Mouse (Mus musculus) intestine, embryonic 14.5 days (tissue): ENCODE data around the gene Gm45021. TPM values are rescaled to one million over a fixed set of nuclear protein-coding genes. Genes with fewer than 3 reads are reported as not detected.

ENCODE experiments used
- ATAC-seq: fragments of 200-750 bp; cut with Nextera tagmentation; replicated peaks from 2 replicates; pipeline ENCODE4 v1.8.0; 2017; ENCODE audit warnings: low read depth, moderate number of reproducible peaks, moderate TSS enrichment, moderate library complexity; ENCODE audit not compliant: low FRiP score, low TSS enrichment
- DNase-seq: peaks from one replicate; pipeline ENCODE4 v3.0.0-alpha.2; 2018; ENCODE audit warnings: low spot score
- H3K27ac ChIP-seq: fragments of 300-500 bp; sonication (generic); 2 replicates; pipeline ENCODE4 v1.5.1; 2014; ENCODE audit warnings: low read depth, mild to moderate bottlenecking, control low read depth
- H3K27me3 ChIP-seq: fragments of 300-500 bp; sonication (generic); replicated peaks from 2 replicates; pipeline ENCODE4 v1.6.1; 2014; ENCODE audit warnings: low read length, control low read depth; ENCODE audit not compliant: control insufficient read depth, insufficient read depth
- H3K36me3 ChIP-seq: fragments of 300-500 bp; sonication (generic); 2 replicates; pipeline ENCODE4 v1.6.1; 2014; ENCODE audit warnings: low read length, control low read depth; ENCODE audit not compliant: control insufficient read depth, insufficient read depth
- H3K4me1 ChIP-seq: fragments of 300-500 bp; sonication (generic); replicated peaks from 2 replicates; pipeline ENCODE4 v1.6.1; 2014; ENCODE audit warnings: low read length, control low read depth, mixed read lengths; ENCODE audit not compliant: control insufficient read depth, insufficient read depth
- H3K4me2 ChIP-seq: fragments of 300-500 bp; sonication (generic); 2 replicates; pipeline ENCODE4 v1.6.1; 2014; ENCODE audit warnings: low read length
- H3K4me3 ChIP-seq: fragments of 300-500 bp; sonication (generic); 2 replicates; pipeline ENCODE4 v1.5.1; 2014; ENCODE audit warnings: low read depth, low read length, control low read depth, mixed read lengths
- H3K9ac ChIP-seq: fragments of 300-500 bp; sonication (generic); 2 replicates; pipeline ENCODE4 v1.6.1; 2014; ENCODE audit warnings: mild to moderate bottlenecking, low read length
- H3K9me3 ChIP-seq: fragments of 300-500 bp; sonication (generic); 2 replicates; pipeline ENCODE4 v1.6.1; 2016; ENCODE audit warnings: low read length, control low read depth; ENCODE audit not compliant: control insufficient read depth
- WGBS: fragments of 180-500 bp; shearing (Covaris S2); extraction: QIAGEN DNeasy Blood & Tissue Kit; methylation state at CpG from one replicate; pipeline ENCODE4 v1.1.7; 2014; 5-methylcytosine and 5-hydroxymethylcytosine counted together
- polyA plus RNA-seq: library from polyadenylated mRNA; unstranded; fragments of >200 nt; fragmentation: Nextera tagmentation; extraction: Ambion mirVana; gene quantifications from 2 replicates; pipeline ENCODE4 v1.2.1, GENCODE M21; 2014

Gene Gm45021
- polyA plus RNA-seq, 1 experiment from 2014 or later: not detected

- Histone ChIP-seq H3K27me3 (no peaks in the 10 kb centered on the region), H3K9me3 (no peaks in the 10 kb centered on the region), H3K9ac (no peak overlapping the region), H3K27ac (no peak overlapping the region), H3K4me2 (no peak overlapping the region), H3K4me1 (0 out of 2 replicates have a peak, but pooled peaks cover 3% of the 10 kb centered on the region), H3K36me3 (no peaks in the 10 kb centered on the region), H3K4me3 (no peak overlapping the region)
- DNase-seq (no peak), ATAC-seq (0 out of 2 replicates have a peak, but pooled peaks have one; percentile 20)
- WGBS: 22% methylated on average over 4 of the region's 4 CpGs
Measured at GRCm38 (mm10) chr6:48642764-48643292, 53.4 kb downstream of the Gm45021 start.

- DNase-seq (peak; percentile 79), ATAC-seq (no peak)
- Histone ChIP-seq H3K27me3 (no peaks in the 10 kb centered on the region), H3K9me3 (no peaks in the 10 kb centered on the region), H3K9ac (no peak overlapping the region), H3K27ac (no peak overlapping the region), H3K36me3 (no peaks in the 10 kb centered on the region), H3K4me2 (no peak overlapping the region), H3K4me1 (0 out of 2 replicates have a peak, but pooled peaks cover 3% of the 10 kb centered on the region), H3K4me3 (no peak overlapping the region)
- WGBS: 11% methylated on average over 12 of the region's 12 CpGs
Measured at GRCm38 (mm10) chr6:48645660-48646308, 56.4 kb downstream of the Gm45021 start.

GRCm38 (mm10) chr6:48646309-48646690, 56.9 kb downstream of the Gm45021 start:
- H3K4me3 ChIP-seq: no peak overlapping the region
- H3K27me3 ChIP-seq: no peaks in the 10 kb centered on the region
- DNase-seq (peak; percentile 28), ATAC-seq (no peak)
- H3K36me3 ChIP-seq: no peaks in the 10 kb centered on the region
- no peak overlapping the region for H3K27ac ChIP-seq
- no peak overlapping the region for H3K9ac ChIP-seq
- 82% methylated on average over 4 of the region's 4 CpGs for WGBS
- H3K4me1 ChIP-seq: 0 out of 2 replicates have a peak, but pooled peaks cover 3% of the 10 kb centered on the region
- no peak overlapping the region for H3K4me2 ChIP-seq
- no peaks in the 10 kb centered on the region for H3K9me3 ChIP-seq

- no peak within 1 kb of the TSS for H3K9ac ChIP-seq
- H3K4me1 ChIP-seq: 0 out of 2 replicates have a peak, but pooled peaks cover 3% of the 10 kb centered on the region
- no peaks in the 10 kb centered on the region for H3K9me3 ChIP-seq
- no peak within 1 kb of the TSS for H3K4me3 ChIP-seq
- no peaks in the 10 kb centered on the region for H3K36me3 ChIP-seq
- no peak within 1 kb of the TSS for H3K4me2 ChIP-seq
- no peak within 1 kb of the TSS for H3K27ac ChIP-seq
- WGBS: 32% methylated on average over 3 of the region's 3 CpGs
- no peaks in the 10 kb centered on the region for H3K27me3 ChIP-seq
- 0 out of 2 replicates have a peak, but pooled peaks have one; percentile 41 for ATAC-seq
- DNase-seq: no peak
Measured at GRCm38 (mm10) chr6:48646995-48647394, 57.6 kb downstream of the Gm45021 start, which contains the start of gene Gimap8. Gene Gimap8, plus strand, starts transcription at chr6:48647234.

GRCm38 (mm10) chr6:48647611-48648010, 58.2 kb downstream of the Gm45021 start:
- H3K9me3 ChIP-seq: no peaks in the 10 kb centered on the region
- no peak overlapping the region for H3K4me3 ChIP-seq
- no peak overlapping the region for H3K27ac ChIP-seq
- WGBS: 87% methylated on average over 2 of the region's 2 CpGs
- H3K36me3 ChIP-seq: no peaks in the 10 kb centered on the region
- 0 out of 2 replicates have a peak, but pooled peaks cover 3% of the 10 kb centered on the region for H3K4me1 ChIP-seq
- H3K9ac ChIP-seq: no peak overlapping the region
- no peaks in the 10 kb centered on the region for H3K27me3 ChIP-seq
- no peak for ATAC-seq
- H3K4me2 ChIP-seq: no peak overlapping the region
- DNase-seq: no peak

GRCm38 (mm10) chr6:48648779-48649178, 59.4 kb downstream of the Gm45021 start:
- no peaks in the 10 kb centered on the region for H3K27me3 ChIP-seq
- DNase-seq: no peak
- WGBS: 88% methylated on average over 4 of the region's 4 CpGs

GRCm38 (mm10) chr6:48650041-48650440, 60.6 kb downstream of the Gm45021 start:
- no peaks in the 10 kb centered on the region for H3K36me3 ChIP-seq
- no peaks in the 10 kb centered on the region for H3K27me3 ChIP-seq
- no peak overlapping the region for H3K4me2 ChIP-seq
- DNase-seq: no peak
- 86% methylated on average over 9 of the region's 9 CpGs for WGBS
- 0 out of 2 replicates have a peak, but pooled peaks cover 3% of the 10 kb centered on the region for H3K4me1 ChIP-seq
- H3K9me3 ChIP-seq: no peaks in the 10 kb centered on the region
- ATAC-seq: no peak
- no peak overlapping the region for H3K9ac ChIP-seq
- H3K27ac ChIP-seq: no peak overlapping the region
- H3K4me3 ChIP-seq: no peak overlapping the region

More at GRCm38 (mm10) chr6:48648779-48649178, 59.4 kb downstream of the Gm45021 start:
- Histone ChIP-seq H3K4me3 (no peak overlapping the region), H3K4me2 (no peak overlapping the region), H3K36me3 (no peaks in the 10 kb centered on the region), H3K27ac (no peak overlapping the region), H3K4me1 (0 out of 2 replicates have a peak, but pooled peaks cover 3% of the 10 kb centered on the region), H3K9ac (no peak overlapping the region), H3K9me3 (no peaks in the 10 kb centered on the region)
- no peak for ATAC-seq

GRCm38 (mm10) chr6:48658721-48659120, 69.3 kb downstream of the Gm45021 start:
- Histone ChIP-seq H3K4me1 (no peaks in the 10 kb centered on the region), H3K36me3 (no peaks in the 10 kb centered on the region), H3K4me3 (no peak overlapping the region), H3K9me3 (no peaks in the 10 kb centered on the region), H3K27me3 (no peaks in the 10 kb centered on the region), H3K9ac (no peak overlapping the region), H3K27ac (no peak overlapping the region), H3K4me2 (no peak overlapping the region)
- ATAC-seq: no peak
- 65% methylated on average over 5 of the region's 5 CpGs for whole genome bisulfite sequencing
- no peak for DNase-seq
